Mouse (Mus musculus): ENCODE data around the gene Snapc4. TPM values are rescaled to one million over a fixed set of nuclear protein-coding genes. Genes with fewer than 3 reads are reported as not detected.

Gene Snapc4
- 10 to 100 TPM; 31.0 to 36.5 TPM for total RNA-seq (2021)
- long read RNA-seq, experiment 1, partial matches to known transcripts, result 1 of 2 reads
- long read RNA-seq, experiment 1, other reads (novel, unspliced or antisense), result 1 of 2 reads
- long read RNA-seq, experiment 2, partial matches to known transcripts, result 2 of 4 reads
- long read RNA-seq, experiment 2, other reads (novel, unspliced or antisense), result 2 of 4 reads

DNA sequence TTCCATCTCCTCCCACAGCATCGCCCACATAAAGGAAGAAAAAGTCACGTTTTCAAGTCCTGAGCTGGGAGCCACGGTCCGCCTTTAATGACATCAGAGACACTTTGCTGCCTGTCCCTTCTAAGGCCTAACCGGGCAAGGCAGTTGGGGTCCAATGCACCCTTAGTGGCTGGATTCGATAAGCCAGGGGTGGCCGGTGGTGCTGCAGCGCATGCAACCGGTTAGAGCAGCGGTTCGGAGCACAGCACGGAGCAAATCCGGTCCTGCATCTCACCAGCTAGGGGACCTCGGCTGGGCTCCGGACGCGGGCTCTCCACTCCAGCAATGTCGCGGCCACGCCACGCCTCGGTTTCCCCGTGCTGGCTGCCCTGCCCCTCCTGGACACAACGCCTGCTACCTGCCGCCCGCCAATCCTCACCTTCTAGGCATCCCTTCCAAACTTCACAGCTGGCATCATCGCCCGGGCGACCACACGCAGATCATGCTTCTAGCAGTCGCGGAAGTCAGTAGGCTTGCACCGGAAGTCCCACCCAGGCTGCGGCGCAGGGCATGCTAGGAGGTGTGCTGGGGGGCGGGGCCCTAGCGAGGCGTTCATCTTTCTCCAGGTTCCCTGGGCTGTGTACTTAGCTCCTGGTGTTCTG, at the start of gene Snapc4:
Gene Snapc4, minus strand, starts transcription at position 523 of the 641 bp plus-strand sequence.
- peak; percentile 77 for DNase-seq (ENCODE audit: low spot score in 2 of 2)

GRCm38 (mm10) chr2:26429851-26430250, 49.4 kb upstream of the Snapc4 start:
- DNase-seq (ENCODE audit: low spot score in 2 of 2), result no peak

GRCm38 (mm10) chr2:26424541-26424940, 44.1 kb upstream of the Snapc4 start:
- DNase-seq (ENCODE audit: low spot score in 2 of 2), result no peak

DNA sequence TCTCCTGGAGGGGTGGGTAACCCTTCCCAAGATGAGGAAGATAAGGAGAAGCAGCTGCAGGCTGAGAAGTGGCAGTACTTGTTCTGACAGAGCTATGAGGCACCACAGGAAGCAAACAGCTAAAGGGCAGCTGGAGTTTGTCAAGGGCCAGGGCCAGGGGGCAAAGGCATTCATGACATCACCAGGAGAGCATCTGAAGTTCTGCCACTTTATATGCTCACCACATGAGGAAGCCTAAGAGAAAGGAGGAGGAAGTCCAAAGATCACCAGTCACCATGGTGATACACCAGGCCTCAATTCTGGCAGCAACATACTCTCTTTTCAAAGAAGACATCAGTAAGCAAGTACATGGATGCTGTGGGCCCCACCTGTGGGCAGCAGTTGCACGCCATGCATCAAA, 42.6 kb upstream of the Snapc4 start:
- no peak for DNase-seq (ENCODE audit: low spot score in 2 of 2)

GRCm38 (mm10) chr2:26421969-26422368, 41.5 kb upstream of the Snapc4 start:
- DNase-seq (ENCODE audit: low spot score in 2 of 2), result no peak

DNA sequence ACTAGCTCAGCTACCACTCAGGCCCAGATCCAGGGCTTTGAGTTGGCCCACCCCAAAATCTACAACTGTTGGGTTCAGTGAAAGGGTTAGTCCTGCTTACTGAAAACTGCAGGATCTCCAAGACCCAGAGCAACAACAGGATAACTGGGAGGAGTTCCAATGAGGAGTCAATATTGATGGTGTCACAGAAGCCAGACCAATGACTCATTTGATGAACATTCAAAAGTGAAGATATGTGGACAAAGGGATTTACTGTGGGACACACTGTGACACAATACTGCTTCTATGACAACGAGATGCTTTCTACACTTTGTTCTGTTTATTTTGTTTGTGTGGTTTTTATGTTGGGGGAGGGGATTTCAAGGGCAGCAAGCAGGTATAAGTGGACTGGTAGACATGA, 37.7 kb upstream of the Snapc4 start:
- no peak for DNase-seq (ENCODE audit: low spot score in 2 of 2)

DNA sequence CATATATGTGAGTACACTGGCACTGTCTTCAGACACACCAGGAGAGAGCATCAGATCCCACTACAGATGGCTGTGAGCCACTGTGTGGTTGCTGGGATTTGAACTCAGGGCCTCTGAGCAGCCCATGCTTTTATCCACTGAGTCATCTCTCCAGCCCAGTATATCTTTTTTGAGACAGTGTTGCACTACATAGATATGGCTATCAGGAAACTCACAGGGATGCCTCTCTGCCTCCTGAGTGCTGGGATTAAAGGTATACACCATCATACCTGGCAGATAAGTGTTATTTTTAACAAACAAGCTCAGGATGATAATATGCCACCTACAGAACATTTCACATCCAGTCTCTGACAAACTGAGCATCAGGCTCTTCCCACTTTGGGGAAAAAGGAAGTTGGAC, 36.6 kb upstream of the Snapc4 start:
- no peak for DNase-seq (ENCODE audit: low spot score in 2 of 2)

GRCm38 (mm10) chr2:26410931-26411411, 30.5 kb upstream of the Snapc4 start:
- DNase-seq (ENCODE audit: low spot score in 2 of 2), result peak in 1 of 2 experiments; percentile 29

GRCm38 (mm10) chr2:26410091-26410490, 29.6 kb upstream of the Snapc4 start:
- DNase-seq (ENCODE audit: low spot score in 2 of 2), result no peak

- no peak for DNase-seq (ENCODE audit: low spot score in 2 of 2)
Measured at GRCm38 (mm10) chr2:26409362-26409761, 28.9 kb upstream of the Snapc4 start.

GRCm38 (mm10) chr2:26408515-26409356, 28.3 kb upstream of the Snapc4 start, which contains the start of gene Inpp5e:
Inpp5e (minus strand) TSS chr2:26409203.
- peak; percentile 100 for DNase-seq (ENCODE audit: low spot score in 2 of 2)

- no peak for DNase-seq (ENCODE audit: low spot score in 2 of 2)
Measured at GRCm38 (mm10) chr2:26403306-26403705, 22.9 kb upstream of the Snapc4 start.

GRCm38 (mm10) chr2:26402265-26402664, 21.8 kb upstream of the Snapc4 start:
- DNase-seq (ENCODE audit: low spot score in 2 of 2), result no peak

DNA sequence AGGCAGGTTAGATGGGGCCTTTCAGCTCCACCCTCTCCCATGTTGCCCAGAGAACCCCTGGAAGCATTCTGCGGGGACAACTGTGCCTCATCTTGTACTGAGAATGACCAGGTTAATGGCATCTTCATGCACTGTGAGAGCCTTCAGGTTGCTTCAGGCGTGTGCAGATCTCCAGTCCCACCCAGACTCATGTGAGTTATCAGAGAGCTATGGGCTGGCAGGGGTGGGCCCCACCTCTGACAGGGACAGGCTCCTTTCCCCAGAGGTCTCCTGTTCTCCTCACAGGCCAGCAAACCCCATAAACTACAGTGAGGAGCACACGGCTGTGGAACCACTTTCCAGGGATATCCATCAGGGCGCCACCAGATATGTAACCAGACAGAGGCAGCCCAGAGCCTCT, 20.6 kb upstream of the Snapc4 start:
- no peak for DNase-seq (ENCODE audit: low spot score in 2 of 2)

DNA sequence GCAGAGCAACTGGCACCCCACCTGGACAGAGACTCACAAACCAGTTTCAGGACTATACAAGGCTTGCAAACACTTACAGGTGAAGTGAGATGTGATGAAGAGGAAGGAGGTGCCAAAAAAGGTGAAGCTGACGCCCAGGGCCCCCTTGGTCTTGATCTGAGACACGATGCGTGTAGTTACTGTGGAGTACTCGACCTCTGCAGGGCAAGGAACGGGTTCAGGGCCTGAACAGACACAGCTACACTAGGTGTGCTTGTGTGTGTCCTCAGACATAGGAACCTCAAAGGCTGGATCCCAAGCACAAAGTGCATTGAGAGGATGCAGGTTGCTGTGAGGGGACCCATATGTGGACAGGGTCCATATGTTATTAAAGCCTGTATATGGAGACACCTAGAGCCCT, 19.8 kb upstream of the Snapc4 start:
- DNase-seq (ENCODE audit: low spot score in 2 of 2), result no peak

DNA sequence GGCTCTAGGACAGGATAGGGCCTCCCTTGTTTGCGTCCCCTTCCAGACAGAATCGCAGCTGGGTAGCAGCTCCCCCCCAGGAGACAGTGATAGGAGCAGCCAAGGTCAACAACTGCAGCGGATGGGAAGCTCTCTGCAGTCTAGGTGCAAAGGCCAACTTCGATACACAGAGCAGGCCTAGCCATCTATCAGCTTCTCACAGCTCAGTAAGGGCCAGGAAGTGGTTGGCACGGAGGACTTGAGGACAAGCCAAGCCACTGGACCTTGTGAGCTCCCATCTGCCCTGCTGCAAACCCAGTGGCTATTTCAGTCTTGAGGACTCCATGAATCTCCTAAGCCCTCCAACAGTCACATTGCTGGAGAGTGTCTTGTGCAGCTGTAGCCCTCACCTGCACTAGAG, 19.2 kb upstream of the Snapc4 start:
- no peak for DNase-seq (ENCODE audit: low spot score in 2 of 2)

GRCm38 (mm10) chr2:26398978-26399377, 18.5 kb upstream of the Snapc4 start:
- DNase-seq (ENCODE audit: low spot score in 2 of 2), result no peak

DNA sequence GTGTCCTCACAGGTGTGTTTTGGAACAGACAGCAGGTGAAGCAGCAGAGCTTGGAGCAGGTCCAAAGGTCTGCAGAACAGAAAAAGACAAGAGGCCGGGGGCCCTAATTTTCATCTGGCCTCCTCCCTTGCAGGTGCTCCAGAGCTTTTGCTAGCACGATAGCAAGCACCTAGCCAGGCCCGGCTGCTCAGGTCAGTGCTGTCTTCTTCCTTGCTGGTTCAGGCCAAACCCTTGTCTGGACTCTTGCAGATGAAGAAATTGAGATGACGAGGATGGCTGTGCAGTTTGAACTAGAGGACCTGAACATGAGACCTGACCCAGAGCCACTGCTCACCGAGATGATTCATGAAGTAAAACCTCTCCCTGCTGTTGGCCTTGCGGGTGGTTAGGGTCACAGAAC, 11.2 kb upstream of the Snapc4 start:
- DNase-seq (ENCODE audit: low spot score in 2 of 2), result no peak

GRCm38 (mm10) chr2:26390954-26391353, 10.5 kb upstream of the Snapc4 start:
- DNase-seq (ENCODE audit: low spot score in 2 of 2), result no peak

GRCm38 (mm10) chr2:26389154-26389690, 8.8 kb upstream of the Snapc4 start, which contains the start of the genes Entr1 and Pmpca:
Entr1 (minus strand) TSS chr2:26389316.
Pmpca (plus strand) TSS chr2:26389339.
- peak; percentile 82 to 88 for DNase-seq (ENCODE audit: low spot score in 2 of 2)

DNA sequence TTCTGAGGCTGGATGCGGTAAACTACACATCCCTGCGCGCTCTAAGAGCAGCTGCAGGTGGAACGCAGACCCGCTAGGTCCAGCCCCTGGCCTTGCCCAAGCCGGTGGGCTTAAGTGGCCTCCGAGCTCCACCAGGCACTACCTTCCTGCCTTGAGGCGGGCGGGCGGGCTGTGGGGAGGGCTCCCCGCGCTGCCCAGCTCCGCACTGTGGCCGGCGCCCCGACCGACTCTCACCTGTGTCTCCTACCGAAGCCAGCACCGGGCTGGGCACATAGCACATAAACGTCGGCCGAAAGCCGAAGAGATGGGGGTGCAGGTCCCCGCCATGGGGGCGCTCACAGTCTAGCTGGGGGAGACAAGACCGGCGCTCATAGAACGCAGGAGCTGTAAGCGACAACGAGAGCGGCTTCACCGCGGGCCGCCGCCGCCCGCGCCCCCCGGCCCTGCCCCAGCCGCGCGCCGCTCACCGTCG, 8.3 kb upstream of the Snapc4 start:
- DNase-seq (ENCODE audit: low spot score in 2 of 2), result peak in 1 of 2 experiments; percentile 44

Data from adrenal gland, adult 18-20 months (tissue).